Mouse (Mus musculus): ENCODE measurements at regions not wholly inside any gene's neighbourhood (a gene's known extent, or its start where the extent isn't known, plus 50 kb on each side); places are given as distances from the start of the nearest gene placed in this dataset.

- DNase-seq, result no peak
Observed at GRCm38 (mm10) chr14:62117532-62117931, 174.9 kb upstream of the Rnaseh2b start.

DNA sequence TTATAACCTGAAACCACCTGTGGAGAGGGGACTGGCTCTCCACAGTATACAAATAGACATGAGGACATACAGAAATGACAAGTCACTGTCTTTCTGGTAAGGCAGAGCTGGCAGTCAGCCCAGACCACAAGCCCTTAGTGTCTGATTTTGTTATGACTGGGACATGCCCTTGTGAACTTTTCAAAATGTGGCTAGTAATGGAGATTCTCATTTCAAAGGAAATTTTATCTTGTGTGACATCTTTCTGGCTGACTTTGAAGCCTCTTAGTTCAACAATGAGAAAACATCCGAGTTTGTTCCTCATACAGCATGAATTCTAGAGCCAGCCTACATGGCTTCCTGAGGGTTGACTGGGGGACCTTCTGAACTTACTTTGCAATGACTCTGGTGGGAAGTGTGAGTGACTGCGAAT lies 173.8 kb upstream of the Rnaseh2b start:
- peak; percentile 34 for DNase-seq

DNA sequence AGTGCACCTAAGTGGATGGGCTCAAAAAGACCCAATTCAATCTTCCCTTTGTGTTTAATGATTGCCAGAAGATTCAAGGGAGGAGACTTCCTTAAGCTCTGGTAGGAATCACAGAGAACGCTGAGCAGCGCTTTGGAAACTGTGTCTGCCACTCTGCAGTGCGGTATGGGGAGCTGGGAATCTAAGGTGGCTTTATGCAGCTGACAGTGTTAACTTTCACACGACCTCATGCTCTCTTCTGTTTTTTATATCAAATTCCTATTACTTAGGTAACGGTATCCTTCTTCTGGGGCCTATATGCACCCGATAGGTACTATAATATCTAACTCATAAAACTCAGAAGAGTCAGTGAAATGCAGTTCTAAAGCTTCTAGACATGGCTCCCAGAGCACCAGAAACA lies 163.5 kb upstream of the Rnaseh2b start:
- DNase-seq, result no peak

DNA sequence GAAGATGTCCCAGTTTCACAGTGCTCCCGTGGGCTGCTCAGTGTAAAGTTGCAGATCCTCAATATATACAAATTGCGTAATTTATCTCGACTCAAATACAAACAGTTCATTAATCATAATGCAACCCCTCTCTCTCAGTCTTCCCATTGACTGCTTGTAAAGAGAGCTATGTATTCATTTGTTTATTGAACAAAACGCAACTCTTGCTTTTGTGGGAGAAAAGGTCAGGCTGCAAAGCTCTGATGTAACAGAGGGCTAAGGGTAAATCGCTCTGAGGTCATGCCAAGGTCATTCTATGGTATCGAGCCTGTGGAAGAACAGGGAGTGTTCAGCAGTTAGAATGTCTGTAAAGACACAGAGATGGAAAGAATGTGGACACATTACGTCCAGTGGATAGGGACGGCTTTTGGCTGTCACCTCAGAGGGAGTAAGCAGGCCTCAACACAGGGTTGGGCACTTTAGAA lies 160.0 kb upstream of the Rnaseh2b start:
- DNase-seq, result no peak

DNA sequence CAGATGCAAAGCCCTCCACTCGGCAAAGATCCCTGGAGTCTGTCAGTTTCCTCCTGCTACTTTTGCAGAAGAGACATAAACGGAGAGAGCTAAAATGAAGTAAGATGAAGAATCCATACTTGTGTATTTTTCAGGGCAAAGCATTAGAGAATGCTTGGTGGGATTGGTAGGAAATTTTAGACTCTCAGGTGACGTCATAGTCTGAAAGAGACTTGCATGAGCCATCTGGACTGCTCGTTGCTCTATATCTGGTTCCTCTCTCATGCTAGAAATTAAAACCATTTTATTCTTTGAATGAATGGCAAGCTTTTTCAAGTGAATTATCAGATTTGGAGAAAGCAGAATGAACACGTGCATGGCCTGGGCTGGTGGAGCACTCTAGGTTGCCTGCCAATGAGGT lies 154.4 kb upstream of the Rnaseh2b start:
- no peak for DNase-seq

DNA sequence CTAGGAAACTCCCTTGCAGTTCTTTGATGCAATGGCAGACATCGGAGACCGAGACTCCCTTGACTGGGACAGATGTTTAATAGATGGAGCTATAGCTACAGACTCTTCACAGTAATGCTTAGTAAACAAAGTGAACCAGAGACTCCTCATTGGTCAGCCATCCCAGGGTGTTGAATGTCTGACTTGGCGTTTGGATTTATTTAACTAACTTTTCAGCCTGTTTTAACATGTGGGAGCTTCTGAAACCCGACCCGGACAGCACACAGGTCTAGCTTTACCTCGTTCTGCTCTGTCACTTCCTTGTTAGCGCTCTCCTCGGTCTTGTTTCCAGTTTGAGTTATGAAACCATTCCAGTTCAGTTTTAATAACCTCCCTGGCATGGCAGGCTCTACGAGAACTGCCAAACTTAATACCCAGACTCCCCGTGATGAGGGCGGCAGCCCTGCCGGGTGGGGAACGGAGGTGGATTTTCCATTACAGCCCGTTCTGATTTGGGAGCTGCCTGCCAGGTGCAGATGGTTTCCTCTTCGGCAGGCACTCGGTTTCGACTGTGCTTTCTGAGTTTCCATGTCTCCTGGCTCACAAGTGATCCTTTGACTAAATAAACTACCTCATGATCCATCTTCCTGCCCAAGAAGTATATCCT lies 147.9 kb upstream of the Rnaseh2b start:
- no peak for DNase-seq

DNA sequence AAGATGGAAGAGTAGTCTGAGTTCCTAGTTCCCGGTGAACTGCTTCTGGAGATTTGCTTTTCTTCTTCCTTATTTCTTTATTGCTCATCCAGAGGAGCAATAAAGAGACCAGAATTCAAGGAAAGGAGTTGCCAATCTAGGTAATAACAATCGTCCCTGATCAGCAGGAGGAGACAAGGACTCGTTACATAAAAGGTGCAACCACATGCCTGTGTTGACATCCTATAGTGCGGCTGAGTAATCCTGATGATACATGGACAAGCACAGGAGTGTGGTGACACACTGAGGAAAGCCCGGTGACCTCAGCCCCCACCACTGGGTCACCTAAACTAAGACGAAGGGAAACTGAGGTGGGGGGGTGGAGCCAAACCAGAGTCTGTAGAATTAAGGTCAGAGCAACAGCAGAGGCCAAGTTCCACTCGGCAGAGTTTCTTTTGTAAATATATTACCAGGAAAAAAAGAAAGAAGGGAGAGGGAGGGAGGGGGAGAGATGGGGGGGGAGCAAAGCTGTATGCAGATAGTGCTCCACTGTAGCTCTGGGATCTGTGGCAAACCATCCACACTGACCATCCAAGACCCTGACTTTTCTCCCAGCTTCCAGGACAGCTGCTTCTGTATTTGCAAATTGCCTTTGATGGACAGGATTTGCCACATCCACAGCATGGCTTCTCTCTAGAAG lies 135.2 kb upstream of the Rnaseh2b start:
- DNase-seq, result no peak

- DNase-seq, result no peak
Observed at GRCm38 (mm10) chr14:62159690-62160089, 132.7 kb upstream of the Rnaseh2b start.

DNA sequence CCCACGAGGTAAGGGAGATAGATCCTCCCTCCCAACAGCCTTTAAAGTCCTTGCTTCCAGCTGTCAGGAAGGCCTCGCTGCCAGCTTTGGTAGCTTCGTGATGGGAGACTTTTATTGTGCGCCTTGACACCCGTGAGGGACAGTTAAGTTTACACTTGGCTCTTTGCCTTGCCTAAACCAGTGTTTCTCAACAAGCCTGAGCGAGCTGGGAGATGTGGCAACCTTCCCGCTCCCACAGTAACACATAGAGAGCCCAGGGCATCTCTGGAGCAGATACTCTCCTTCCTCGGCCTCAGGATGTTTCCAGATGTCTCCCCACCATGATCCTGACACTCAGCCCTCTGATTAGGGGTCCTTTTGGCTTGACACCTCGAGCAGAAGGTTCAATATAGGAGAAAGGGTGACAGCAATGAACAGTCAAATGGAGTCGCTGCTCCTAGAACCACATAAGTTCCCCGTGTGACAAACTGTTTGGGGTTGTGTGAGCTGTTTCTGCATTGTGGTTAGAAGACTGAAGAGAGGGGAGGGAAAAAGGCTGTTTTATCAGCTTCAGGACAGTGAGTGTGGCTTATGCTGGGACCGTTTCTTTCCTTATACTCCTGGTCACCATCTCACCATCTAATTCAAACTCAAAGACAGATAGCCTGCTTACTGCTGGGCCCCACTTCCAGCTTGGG lies 129.1 kb upstream of the Rnaseh2b start:
- peak; percentile 8 for DNase-seq

DNA sequence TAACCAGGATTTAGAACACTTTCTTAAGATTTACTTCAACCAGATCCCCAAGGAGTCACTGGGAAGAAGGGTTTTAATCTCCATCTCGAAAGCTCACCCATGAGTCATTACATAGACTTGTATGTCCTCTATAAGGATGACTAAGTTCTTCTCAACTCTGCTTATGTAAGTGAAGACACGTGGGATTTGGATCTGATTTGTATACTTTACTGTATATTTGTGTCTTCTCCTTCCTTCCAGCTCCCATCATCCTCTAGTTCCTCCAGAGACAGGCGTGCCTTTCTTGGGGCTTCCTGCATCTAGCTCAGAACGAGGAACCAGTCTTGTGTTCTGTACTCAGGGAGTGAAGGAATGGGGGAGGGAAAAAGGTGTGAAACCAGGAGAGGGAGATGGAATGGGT lies 127.5 kb upstream of the Rnaseh2b start:
- no peak for DNase-seq

DNA sequence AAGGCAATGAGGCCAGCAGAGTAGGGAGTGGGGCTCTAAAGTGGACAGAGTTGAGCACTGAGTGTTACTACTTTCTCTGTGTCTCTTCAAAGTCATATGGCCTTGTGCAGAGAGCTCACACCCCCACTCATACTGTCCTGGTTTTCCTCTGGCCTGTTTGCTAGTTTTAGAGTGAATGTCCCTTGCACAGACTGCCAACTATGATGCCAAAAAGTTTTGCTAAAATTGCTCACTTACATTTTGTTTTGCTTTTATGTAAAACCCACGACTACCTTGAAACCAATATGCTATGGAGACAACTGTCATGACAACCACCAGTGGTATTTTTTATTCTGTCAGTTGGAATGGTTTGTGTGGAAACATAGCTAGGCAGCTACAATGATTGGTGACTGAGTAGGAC lies 126.4 kb upstream of the Rnaseh2b start:
- no peak for DNase-seq

DNA sequence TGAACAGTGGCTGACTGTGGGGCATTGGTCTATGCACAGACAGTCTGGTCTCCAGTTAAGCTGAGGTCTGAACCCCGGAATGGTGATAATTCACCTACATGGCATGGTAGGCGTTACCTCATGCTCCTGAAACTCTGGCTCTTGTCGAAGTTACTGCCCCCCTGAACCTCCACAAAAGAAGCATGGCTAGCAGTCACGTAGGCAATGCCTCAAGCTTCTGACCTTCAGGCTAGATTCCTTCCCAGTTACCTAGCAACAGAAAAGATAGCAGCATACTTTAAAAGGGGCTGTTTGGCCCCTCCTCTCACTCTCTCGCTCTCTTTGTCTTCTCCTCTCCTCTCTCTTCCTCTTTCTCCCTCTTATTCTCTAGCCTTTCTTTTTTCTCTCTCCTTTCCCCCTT lies 125.8 kb upstream of the Rnaseh2b start:
- no peak for DNase-seq

DNA sequence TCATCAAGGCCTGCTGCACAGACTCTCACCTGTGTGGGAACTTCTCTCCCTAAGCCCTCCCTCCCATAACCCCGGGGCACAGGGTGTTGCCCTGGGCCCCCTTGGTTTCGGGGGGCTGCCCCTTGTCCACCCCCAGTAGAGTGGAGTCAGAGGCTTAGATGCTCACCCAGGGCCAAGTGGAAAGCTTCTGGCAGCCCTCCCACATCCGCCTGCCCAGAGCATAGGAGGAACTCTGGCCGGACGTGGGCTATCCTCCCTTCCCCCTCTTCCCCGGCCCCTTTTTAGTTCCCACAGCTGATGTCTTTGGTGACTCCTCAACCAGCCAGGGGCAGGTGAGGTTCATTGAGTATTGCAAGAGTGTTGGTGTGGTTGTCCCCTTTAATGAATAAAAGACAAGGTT lies 125.3 kb upstream of the Rnaseh2b start:
- DNase-seq, result no peak

GRCm38 (mm10) chr14:62168711-62169110 lies 123.7 kb upstream of the Rnaseh2b start:
- DNase-seq, result no peak

DNA sequence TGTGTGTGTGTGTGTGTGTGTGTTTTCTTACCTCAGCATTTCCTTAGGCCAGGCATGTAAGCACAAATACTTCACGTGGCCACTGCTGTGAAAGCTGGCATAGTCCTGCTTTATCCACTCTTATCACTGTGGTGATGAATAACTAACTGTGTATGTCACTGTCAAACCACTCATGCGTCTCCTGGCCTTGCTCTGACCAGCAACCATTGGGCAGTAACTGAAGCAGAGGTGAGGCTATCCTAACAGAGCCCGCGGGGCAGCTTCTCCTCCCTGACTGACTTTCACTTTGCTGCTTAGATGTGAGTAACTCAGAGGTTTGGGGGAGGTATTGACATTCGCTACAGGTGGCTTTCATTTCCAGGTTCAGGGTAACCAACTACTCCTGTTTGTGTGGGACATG lies 122.0 kb upstream of the Rnaseh2b start:
- DNase-seq, result peak; percentile 46

- no peak for DNase-seq
Observed at GRCm38 (mm10) chr14:62171256-62172047, 120.9 kb upstream of the Rnaseh2b start.

DNA sequence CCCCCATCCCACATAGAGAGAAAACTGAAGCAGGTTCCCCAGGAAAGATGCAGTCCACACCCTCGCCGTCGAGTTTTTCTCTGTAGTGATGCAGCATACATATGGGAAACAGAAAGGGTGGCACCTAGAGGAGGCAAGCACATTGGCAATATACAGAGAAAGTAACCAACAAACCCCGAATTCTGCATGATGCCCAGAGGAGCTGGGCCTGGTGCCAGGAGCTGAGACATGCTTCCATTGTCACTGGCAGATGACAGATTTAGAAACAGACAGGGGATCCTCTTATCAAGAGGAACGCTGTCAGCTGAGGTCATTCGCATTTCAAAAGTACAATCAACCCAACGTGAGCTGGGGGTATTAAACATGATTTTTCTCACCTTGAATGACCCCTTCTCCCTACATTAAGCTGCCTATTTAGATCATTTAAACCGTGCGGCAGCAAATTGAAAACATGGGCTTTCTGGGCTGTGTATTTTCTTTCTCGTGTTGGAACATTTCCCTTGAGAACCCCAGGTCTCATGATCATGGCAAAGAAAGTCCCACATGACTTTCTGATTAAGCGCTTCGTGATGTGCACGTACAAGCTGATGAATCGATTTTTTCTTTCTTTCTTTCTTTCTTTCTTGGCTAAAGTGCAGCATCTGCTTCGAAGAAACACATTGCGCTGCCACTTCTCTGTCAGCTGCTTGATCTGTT lies 118.4 kb upstream of the Rnaseh2b start:
- peak; percentile 61 for DNase-seq

DNA sequence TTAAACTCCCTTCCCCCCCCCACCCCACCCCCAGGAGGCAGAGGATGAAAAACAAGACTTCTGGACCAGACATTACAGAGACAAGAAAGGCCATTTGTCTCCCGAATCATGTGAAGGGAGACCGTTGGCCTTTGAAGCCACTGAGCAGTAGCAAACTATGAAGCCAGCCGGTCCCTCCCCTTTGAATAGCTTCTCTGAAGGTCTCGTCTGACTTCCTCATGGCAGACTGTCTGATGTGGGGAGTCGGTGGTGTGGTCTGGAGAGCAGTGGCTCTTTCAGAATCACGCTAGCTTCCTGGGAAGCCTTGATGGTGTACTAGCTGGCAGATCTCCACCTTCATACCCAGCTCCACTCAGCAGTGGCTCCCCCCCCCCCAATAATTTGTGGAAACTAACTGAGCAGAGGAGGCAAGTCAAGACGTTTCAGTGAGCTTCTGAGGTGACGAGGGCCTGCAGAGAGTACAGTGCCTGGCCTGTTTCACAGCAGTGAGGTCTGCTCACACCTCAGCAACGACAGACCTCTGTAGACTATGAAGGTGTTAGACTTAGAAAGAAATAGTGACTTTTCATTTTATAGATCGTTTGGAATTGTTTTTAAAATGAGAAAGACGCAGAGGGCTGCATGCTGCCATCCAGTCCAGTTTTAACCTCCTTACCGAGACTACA lies 116.9 kb upstream of the Rnaseh2b start:
- DNase-seq, result no peak

- DNase-seq, result no peak
Observed at GRCm38 (mm10) chr14:62177509-62177908, 114.9 kb upstream of the Rnaseh2b start.

- no peak for DNase-seq
Observed at GRCm38 (mm10) chr14:62187360-62187759, 105.0 kb upstream of the Rnaseh2b start.

DNA sequence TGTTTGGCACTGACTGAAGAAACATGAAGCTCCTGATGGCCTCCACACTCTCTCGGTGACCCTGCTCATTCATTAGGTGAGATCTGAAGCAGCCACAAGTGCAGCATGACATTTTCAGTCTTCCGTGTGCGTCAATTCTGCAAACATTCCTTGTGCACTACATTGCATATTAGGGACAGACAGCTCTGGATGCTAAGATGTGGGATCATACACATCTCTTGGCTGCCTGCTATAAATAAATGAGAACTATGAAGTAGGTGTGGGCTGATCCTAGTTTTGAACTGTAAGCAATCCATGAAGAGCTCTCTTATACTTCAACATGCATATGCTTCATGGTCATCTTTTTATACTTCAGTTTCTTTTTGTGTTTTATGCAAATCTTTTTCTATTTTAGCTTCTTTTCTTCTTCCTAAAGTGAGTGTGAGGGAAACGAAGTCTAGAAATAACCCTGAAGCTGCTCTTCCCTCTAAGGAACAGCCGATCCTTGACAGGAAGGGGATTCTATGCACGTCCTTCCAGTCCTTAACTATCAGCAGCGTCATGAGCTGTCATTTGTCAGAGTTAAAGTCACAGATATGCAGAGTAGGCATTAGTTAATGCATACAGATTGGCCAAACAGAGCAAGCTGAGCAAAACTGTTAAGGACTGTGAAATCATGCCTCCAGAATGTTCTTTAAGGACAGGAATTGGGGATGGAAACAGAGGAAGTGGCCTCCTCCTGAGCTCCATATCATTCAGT lies 104.1 kb upstream of the Rnaseh2b start:
- DNase-seq, result no peak
